Mouse (Mus musculus): ENCODE data around the gene Rapgef2.
A peak's percentile ranks its signal among the peaks of the same experiment; 100 is the strongest.
"Not testable (repeated sequence)": the region's sequence is repeated elsewhere in the genome, so short reads cannot be mapped to it uniquely, and the experiment has no call there.

Gene Rapgef2

DNA sequence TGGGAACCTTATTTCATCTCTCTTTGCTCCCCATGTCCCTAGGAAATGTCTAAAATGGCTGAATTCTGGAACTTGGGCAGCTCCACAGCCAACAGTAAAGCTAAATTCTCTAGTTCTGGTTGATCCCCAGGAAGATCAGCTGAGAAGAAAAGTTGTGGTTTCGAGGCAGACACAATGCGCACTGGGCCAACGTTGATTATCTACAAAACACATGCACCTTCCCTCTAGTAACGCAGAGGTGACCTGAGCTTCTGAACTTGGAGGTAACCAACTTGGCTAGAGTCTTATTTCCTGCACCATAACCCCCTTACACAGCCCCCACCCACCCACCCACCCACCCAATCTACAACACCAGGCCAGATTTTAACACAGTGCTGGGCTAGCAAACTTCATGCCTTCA is 55.6 kb downstream of the Rapgef2 start:
- DNase-seq, result no peak

DNA sequence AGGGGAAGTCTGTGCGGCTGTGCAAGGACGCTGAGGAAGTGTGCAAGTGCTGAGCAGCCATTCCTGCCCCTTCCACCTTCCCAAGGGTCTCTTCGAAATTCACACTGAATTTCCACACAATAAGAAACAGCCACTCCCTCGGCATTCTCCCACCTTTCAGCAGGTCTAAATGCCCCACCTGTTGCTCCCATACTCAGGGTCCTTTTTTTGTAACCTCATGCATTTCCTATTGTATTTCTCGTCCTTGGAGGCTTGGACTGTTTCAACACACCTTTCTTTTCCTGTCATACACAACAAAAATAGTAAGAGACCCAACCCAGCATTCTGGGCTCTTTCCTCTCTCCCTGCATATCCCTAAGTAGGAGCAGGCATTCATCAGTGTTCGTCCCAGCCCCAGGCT is 56.8 kb downstream of the Rapgef2 start:
- DNase-seq, result no peak

DNA sequence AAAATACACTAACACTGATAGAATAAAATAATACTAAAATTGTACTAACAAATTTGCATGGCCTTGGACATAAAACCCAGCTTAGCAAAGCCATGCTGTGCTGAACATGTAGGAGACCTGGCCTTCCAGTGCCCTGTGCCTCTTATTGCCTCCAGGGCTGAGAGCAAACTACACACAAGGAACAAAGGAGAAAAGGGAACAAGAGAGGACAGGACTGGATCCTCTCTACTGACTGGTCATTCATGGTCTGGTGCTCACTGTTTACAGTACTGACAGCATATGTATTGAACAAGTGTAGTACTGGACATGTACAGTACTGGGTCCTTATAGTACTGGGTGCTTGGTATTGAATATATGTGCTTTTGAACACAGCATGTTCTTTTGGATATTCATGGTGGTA is 58.0 kb downstream of the Rapgef2 start:
- DNase-seq, result no peak

DNA sequence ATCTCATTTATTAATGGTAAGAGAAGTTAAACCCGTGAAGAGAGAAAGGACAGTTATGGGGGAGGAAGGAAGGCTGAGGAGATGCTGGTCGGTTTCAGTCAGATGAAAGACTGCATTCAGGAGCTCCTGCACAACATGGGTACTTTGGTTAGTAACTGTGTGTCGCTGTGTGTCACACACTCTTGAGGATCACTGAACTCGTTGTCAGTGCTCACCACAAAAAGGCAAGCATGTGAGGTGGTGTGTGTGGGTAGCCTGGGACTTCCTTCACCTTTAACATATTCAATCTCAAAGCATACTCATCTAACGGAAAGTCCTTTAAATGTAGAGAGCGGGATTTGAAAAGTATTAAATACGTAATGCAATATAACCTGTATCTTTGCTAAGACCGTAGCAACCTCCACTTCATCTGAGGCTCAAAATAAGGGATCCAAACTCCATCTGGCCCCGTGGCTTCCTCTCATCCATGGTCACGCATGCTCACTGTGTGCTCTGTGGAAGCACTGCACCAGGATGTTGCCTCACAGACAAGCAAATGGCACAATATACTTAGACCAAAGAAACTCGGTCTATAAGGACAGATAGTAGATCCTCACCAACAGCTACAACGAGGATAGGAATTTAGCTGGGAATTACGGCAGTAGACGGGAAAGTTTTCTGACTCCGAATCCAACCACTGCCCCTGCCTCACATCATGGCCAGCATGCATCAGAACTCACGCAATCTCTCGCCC is 58.8 kb downstream of the Rapgef2 start:
- DNase-seq, result no peak

DNA sequence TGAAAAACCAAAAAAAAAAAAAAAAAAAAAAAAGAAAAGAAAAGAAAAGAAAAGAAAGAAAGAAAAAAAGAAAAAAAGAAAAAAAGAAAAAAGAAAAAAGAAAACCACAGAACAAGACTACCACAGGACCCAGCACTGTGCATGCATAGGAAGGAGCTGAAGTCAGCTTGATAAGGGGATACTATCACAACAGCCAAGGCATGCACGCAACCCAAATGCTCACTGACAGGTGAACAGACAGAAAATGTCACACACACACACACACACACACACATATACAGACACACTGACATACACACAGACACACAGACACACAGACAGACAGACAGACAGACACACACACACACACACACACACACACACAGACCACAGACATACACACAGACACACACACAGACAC is 59.5 kb downstream of the Rapgef2 start:
- not testable (repeated sequence) for DNase-seq

DNA sequence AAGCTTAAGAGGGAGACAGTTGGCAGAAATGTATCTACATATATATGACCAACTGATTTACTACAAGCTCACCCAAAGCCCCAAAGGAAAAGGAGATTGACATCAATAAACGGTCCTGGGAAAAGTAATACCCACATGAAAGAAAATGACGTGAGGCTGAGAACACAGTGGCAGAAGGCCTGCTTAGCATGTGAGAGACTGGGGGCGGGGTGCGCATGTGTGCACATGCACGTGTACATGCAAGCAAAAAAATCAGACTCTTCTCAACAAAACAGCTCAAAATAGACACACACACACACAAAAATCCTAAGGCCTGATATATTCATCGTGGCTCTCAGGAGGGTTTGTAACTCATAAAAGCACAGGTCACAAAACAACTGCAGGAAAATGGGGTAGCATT is 60.4 kb downstream of the Rapgef2 start:
- DNase-seq, result peak; percentile 46

DNA sequence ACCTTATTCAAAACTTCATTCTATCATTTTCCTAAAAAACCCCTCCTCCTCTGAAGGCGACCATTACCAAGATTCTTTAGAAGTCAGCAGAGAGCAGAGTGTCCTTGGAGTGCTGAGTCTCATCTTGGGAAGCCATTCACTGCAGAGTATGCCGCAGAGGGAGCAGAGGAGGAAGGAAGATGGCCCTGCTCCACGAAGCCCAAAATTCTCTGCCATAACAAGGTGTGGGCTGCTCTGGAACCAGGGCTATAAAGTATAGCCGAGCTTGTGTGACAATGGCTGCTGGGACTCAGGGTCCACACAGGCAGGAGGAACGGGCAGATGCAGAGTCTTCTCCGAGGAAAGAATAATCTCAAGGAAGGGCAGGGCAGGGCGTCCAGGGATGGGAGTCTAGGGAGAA is 62.0 kb downstream of the Rapgef2 start:
- DNase-seq, result no peak

DNA sequence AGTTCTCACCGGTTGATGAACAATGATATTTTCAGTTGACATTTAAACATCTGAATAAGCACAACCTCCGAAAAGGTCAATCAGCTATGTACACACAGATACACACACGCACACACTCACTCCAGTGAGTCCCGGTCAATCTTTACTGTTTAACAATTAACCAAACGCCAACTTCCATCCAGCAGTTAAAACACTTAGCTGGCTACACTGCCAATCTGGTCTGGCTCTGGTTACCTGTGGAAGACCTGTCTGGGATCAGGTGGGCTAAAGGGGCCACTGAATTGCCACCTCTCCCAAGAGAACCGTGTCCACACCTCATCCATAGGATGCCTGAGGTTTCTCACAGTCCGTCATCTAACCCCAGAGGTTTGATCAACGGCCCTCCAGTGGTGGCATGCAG is 63.0 kb downstream of the Rapgef2 start:
- DNase-seq, result no peak

DNA sequence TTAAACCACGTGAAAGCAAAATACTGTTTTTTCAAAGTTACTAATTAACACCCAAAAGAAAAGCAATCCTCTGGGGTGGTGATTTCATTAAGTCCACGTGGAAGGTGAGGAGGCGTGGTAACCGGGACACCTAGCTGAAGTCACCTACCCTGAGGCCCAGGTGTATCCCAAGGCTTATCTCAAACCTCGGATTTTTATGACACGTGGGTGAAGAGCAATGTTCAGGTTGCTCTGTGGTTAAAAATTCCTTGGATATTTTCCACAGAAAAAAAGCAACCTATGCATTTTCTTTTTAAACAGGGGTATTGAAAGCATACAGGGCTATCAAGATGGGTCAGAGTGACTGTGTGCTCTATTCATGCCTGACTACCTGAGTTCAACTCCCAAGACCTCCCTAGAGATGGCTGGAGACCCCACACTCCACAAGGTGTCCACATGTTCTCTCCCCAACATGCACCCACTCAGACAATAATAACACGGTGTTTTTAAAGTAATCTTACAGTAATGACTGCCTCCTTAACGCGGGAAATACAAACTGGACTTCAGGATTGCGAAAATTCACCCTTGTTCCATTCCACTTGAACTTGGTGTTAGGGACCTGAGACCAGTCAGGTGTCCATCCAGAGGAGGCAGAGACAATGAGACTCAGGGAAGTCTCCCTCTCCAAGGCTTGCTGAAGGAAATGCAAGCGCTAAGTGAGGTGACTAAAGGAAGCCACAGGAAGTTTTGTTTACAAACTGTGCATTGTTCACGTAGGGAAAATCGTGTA is 63.9 kb downstream of the Rapgef2 start:
- no peak for DNase-seq

DNA sequence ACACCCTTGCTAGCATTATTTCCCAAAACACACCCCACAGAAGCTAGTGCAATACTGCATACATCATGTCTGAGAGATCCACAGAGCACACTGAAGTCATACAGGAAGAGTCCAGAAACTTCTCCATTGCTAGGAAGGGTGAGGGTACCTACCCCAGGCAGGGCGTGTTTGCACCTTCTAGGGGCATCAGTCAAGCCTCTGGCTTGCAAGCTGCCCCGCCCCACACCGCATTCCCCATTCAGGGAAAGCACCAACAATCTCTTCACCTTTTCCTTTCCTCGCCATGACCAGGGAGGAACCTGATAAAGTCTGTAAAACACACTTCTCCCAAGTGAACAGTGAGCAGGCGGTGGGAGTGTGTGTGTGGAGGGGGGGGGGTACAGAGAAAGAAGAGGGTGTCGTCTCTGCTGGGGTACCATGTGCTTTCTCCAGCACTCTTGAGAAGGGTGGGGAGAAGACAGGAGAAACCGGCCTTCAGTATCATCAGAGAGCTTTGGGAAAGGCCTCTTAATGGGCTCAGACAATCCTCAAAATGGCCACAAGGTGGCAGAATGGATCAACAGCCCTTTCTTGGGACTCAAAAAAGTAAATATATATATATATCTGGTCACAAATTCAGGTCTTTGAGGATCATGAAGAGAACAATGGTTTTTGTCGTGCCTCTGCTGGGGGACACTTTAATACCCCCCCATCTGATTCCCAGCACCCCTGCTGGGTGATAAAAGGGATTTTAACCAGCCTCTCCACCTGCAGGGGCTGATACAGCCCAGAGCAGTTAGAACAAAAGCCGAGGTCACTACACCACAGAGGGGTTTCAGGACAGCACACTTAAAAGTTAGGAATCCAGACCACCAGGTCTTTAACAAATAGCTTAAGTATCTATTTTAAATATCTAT is 64.8 kb downstream of the Rapgef2 start:
- peak; percentile 77 for DNase-seq

DNA sequence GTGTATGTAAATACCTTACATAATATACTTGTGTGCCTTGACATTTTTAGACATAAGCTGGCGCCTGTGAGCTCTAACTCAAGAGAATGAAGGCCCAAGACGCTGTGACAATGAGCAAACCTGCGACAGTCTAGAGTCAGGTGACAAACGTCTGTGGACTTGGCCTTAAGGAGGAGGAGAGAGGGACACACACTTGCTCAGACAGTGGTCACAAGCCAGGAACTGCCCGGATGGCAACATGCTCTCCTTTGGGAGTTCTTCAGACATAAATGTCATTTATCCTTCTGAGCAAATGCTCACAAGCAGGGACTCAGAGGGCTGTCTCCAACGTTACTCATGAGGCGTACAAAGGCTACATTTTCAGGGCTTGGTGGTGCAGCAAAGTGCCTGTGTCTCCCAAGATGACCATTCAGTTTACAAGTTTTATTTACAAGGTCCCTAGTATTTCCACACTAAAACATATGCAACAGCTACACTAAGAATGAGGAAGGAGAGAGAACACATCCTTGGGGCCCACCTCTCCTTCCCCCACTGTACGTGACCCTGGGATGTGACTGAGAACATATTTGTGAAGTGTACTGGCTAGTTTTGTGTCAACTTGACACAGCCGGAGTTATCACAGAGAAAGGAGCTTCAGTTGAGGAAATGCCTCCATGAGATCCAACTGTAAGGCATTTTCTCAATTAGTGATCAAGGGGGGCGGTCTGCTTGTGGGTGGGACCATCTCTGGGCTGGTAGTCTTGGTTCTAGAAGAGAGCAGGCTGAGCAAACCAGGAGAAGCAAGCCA is 67.0 kb downstream of the Rapgef2 start:
- no peak for DNase-seq

DNA sequence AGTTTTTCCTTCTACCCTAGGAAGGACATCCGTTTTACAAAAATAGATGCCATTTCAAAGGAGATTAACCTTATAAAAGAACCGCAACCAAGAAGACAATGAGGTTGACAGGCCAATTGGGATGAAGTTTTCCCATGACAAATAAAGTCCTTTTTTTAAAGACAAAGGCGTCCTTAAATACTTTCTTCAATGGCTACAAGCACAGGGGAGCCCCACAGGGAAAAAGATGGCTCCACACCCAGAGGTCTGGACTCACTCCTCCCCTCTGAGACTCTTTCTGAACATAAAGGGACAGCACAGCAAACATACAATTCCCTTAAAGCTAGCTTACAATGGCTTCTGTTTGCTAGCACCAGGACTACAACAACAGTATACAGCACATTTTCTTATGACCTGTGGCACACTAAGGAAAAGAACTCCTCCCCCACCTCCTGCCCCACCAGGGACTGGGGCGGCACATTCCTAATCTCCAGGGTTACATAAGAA is 67.7 kb downstream of the Rapgef2 start:
- no peak for DNase-seq

DNA sequence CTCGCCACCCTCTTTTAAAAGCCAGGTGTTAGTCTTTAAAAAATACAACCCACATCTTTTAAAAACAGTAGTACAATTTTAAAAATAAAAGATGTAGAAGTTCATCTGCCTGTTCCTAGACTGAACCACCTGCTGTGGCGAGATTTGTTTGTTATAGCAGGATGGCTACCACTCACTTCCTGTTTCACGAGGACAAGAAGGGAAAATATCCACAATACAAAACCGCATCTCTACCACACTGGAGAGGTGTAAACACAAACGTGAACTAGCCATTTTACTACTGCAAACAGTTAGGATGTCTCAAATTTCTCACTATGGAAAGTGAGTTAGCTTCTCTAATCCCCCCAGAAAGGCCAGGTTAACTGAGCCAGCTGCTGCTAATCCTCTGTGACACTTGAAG is 76.1 kb downstream of the Rapgef2 start:
- no peak for DNase-seq

DNA sequence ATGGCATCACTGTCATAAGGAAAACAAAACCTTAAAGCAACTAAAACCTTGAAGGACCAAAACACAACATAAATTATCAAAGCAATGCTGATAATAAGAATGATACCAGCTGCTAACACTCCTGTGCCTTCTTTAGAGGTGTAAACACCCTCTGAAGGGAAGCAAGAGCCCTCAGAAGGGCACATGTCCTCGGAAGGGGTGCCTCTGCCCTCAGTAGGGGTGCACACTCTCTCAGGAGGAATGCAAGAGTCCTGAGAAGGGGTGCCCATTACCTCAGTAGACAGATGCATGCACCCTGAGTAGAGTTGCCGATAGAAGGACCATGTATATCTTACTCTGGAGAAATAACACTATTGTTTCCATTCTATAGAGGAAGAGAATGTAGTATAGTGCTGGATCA is 79.1 kb downstream of the Rapgef2 start:
- no peak for DNase-seq

DNA sequence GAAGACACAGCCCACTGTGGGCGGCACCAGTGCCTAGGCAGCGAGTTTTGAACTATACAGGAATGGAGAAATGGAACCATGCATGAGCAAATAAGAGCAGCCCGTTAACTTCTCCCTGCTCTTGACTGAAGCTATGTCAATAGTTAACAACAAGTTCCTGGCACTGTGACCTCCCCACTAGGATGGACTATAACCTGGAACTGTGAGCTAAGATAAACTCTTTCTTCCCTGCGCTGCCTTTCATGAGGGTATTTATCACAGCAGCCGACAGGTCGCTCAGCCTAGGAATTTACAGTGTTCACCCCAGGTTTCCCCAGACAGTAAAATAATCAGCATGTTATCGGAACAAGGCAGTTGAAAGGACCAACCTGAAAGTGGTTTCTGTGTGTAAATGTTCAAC is 79.8 kb downstream of the Rapgef2 start:
- no peak for DNase-seq

DNA sequence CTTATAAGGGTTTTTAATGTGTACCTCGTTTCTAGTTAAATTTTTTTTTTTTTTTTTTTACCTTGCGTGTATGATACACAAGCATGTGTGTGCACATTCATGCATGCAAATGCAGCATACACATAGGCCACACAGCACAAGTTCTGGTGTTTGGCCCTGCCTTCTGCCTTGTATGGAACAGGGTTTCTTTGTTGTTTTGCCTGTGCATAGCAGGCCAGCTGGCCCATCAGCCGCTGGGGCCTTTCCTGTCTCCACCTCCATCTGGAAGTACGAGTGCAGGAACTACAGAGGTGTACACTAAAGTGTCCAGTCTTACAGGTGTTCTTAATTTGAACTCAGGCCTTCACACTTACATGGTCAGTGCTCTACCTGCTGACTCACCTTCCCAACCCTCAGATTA is 80.3 kb downstream of the Rapgef2 start:
- no peak for DNase-seq

DNA sequence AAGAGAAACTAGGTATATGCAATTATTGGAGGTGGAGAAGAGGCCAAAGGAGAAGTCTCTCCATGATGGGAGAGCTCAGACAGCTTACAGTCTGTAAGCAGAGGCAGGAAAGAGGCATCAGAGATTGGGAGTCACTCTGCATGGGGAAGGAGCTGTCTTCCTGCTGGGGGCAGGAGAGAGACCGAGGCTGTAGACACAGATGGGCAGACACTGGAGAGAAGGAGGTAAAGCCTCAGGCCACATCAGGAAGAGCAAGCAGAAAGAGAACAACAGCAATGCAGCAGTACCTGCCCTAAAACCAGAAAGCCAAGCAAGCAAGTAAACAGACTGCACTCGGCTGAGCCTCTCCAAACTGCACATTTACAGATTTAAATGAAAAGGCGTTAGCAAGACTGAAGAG is 81.2 kb downstream of the Rapgef2 start:
- no peak for DNase-seq

DNA sequence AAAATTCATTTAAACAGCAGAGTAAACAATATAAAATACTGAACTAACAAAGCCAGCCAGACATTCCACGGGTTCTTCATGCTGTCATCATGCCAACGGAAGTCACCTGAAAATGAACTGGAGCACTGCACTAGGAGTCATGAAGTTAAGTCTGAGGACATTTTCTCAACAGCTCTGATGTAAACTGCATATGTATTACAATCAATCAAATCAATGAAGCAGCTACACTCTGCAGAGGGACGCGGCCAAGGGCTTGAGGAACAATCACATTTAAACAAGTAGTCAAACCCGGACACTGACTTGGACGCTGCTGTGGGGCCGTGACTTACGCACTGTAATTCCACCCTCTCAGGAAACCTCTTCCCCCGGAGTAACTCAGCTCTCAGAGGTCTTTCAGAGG is 82.1 kb downstream of the Rapgef2 start:
- DNase-seq, result no peak

DNA sequence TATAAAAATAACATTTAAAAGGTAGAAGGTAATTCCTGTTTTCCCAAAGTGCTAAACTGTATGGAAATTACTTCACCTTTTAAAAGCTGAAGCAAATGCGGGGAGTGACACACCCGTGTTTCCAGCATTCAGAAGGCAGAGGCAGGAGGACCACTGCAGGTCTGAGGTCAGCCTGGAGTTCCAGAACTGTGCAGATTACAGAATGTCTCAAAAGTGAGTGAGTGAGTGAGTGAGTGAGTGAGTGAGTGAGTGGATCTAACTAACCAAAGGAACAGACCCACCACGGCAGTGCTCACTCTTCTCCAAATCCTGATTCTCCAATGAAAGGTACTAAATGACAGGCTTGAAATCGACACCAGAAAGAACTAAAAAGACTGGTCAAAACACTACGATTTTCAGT is 82.5 kb downstream of the Rapgef2 start:
- DNase-seq, result no peak

DNA sequence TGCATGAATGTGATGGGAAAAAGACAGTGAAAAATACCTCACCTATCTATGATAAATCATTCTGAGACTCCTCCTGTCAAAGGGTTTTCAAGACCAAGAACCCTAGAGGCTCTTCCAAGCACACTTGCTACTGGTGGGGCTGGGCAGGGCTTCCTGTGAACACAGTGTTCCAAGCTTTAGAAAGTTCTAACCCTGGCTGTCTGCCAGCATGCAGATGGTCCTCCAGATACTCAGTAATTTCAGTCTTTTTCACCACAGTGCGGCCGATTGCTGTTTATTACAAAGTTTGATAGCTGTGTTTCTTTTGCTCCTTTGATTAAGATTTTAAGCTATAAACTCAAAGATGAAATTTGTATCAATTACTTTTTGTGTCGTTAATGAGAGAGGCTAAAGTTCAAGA is 83.1 kb downstream of the Rapgef2 start:
- DNase-seq, result peak; percentile 42

DNA sequence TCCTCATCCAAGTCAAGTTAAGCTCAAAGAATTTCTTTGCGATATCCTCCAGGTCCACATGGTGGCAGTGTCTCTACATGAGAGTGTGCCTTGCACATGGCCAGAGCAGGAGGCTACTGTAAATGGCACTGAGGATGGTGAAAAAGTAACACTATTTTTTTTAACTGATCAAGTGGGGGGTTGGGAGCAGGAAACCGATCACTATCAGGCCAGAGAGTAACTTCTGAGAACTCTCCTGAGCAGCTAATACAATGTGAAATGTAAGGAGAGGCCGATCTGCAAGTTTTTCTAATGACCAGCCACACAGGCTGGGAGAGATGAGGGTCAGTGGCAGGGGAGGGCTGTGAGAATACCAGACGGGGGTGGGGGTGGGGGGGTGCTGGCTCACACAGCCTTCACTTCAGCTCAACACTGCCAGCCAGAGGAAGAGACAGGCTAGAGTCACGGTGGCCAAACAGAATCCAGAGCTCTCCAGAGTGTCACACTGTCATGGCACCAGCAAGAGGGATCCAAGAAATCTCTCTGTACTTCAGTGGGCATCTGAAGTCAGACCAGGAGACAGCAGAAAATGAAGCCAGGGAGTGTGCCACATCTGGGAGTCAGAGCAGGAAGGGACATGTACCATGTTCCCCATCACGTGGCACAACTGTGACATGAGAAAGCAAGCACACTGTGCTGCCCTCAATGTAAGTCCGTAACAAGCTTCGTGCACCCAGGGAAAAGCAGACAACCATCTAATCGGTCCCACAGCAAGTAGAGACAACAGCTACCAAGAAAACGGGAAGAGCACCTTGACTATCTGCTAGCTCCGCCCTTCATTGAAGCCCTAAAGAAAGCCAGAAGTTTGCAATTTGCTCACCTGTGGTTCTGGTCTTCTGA is 83.8 kb downstream of the Rapgef2 start:
- DNase-seq, result peak; percentile 77

All from thymus, postnatal 4 days (tissue).